Mouse (Mus musculus) thymus, adult 2 months (tissue): Measurements from ENCODE around the gene Klf3.

ENCODE experiments used
- CTCF ChIP-seq: fragments of 200-500 bp; IDR thresholded peaks from 2 replicates; pipeline ENCODE4 v1.5.1; 2012; ENCODE audit warnings: mild to moderate bottlenecking, control low read depth, low read length, moderate library complexity, borderline replicate concordance; ENCODE audit not compliant: control insufficient read depth, poor library complexity, insufficient read depth; ENCODE audit errors: extremely low read depth
- POLR2A ChIP-seq: fragments of 200-500 bp; IDR thresholded peaks from 2 replicates; pipeline ENCODE4 v1.6.1; 2012; ENCODE audit warnings: mild to moderate bottlenecking, low read length, control low read depth, moderate library complexity; ENCODE audit not compliant: control insufficient read depth, poor library complexity, insufficient read depth; ENCODE audit errors: extremely low read depth

- TF ChIP-seq CTCF (no peak), POLR2A (no peak)
Observed at GRCm38 (mm10) chr5:64825496-64825895, 22.3 kb downstream of the Klf3 start.
